Mouse (Mus musculus) brain, embryonic 14.5 days (tissue): ENCODE measurements around the gene 9230102O04Rik.

Experiments used
- CTCF ChIP-seq: fragments of 200-500 bp; IDR thresholded peaks from 2 replicates; pipeline ENCODE4 v1.5.1; 2012; ENCODE audit warnings: inconsistent platforms, mild to moderate bottlenecking, moderate library complexity, borderline replicate concordance; ENCODE audit not compliant: insufficient read depth, insufficient read length; ENCODE audit errors: extremely low read depth
- POLR2A ChIP-seq: fragments of 200-500 bp; IDR thresholded peaks from 2 replicates; pipeline ENCODE4 v1.6.1; 2012; ENCODE audit warnings: mild to moderate bottlenecking, inconsistent platforms, borderline replicate concordance; ENCODE audit not compliant: poor library complexity, insufficient read depth, insufficient read length, severe bottlenecking; ENCODE audit errors: extremely low read depth

DNA sequence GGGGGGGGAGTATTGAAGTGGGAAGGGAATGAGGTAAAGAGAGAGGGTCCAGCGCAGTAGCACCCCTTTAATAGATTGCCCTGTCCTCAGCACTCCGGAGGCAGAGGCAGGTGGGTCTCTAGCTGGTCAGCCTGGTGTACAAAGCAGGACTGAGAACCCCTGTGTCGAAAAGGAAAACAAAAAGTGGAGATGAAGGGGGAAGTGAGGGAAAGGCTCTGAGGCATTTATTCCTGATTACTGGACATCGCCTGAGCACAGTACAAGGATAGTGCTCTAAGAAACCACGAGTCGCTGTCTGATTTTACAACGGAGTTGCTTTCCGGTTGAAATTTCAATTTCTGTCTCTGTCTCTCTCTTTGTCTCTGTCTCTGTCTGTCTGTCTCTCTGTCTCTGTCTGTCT lies 911 bp upstream of the 9230102O04Rik start:
- TF ChIP-seq CTCF: no peak
- no peak for TF ChIP-seq POLR2A
